ENCODE assay signal across 8 mouse cellular contexts in genomic region chr16:77238358-77239175, GRCm38 (mm10).
DNase-seq lines count a peak whose midpoint lies in the region; ATAC-seq and TF ChIP-seq lines count a peak whose summit lies in the region.

No protein-coding gene starts in this region.

- H3K36me3 ChIP-seq in hindbrain, embryonic 13.5 days, result no peaks in the 10 kb centered on the region
- no peaks in the 10 kb centered on the region for H3K36me3 ChIP-seq in midbrain, embryonic 15.5 days (replicated peaks)
- H3K36me3 ChIP-seq in intestine, embryonic 16.5 days (ENCODE audit: control insufficient read depth, insufficient read depth, low read length), result no peaks in the 10 kb centered on the region

- intact Hi-C loops in gastrocnemius, adult 2 months (cut with DNase I), result no loop called here

- H3K27me3 ChIP-seq in hindbrain, embryonic 13.5 days, result no peaks in the 10 kb centered on the region
- H3K27me3 ChIP-seq in midbrain, embryonic 15.5 days (replicated peaks), result no peaks in the 10 kb centered on the region
- H3K27me3 ChIP-seq in intestine, embryonic 16.5 days (replicated peaks; ENCODE audit: control insufficient read depth, insufficient read depth, low read length), result no peaks in the 10 kb centered on the region

- no peak for DNase-seq in gastrocnemius, adult 2 months
- no peak for DNase-seq in gastrocnemius, adult 18-20 months (ENCODE audit: low spot score)
- peak; percentile 38 for DNase-seq in cerebellum, adult 9-10 months
- DNase-seq in ovary, postnatal 14 days (ENCODE audit: low spot score), result no peak
- DNase-seq in adrenal gland, adult 2 months, result no peak

- peak overlapping the region; percentile 64 for H3K4me2 ChIP-seq in hindbrain, embryonic 13.5 days
- H3K4me2 ChIP-seq in midbrain, embryonic 15.5 days, result peak overlapping the region; percentile 66
- no peak overlapping the region for H3K4me2 ChIP-seq in intestine, embryonic 16.5 days (ENCODE audit: low read depth, low read length)

- no peak overlapping the region for H3K27ac ChIP-seq in gastrocnemius, adult 2 months
- H3K27ac ChIP-seq in hindbrain, embryonic 13.5 days, result peak overlapping the region; percentile 98
- H3K27ac ChIP-seq in midbrain, embryonic 15.5 days, result peak overlapping the region; percentile 98
- H3K27ac ChIP-seq in intestine, embryonic 16.5 days (ENCODE audit: low read length), result no peak overlapping the region

- 20% methylated on average over 13 of the region's 13 CpGs for WGBS in hindbrain, embryonic 13.5 days
- 15% methylated on average over 13 of the region's 13 CpGs for WGBS in midbrain, embryonic 15.5 days
- WGBS in intestine, embryonic 16.5 days, result 73% methylated on average over 13 of the region's 13 CpGs

- peak overlapping the region; percentile 52 for H3K4me3 ChIP-seq in gastrocnemius, adult 2 months
- peak overlapping the region; percentile 43 for H3K4me3 ChIP-seq in hindbrain, embryonic 13.5 days
- H3K4me3 ChIP-seq in midbrain, embryonic 15.5 days, result peak overlapping the region; percentile 43
- H3K4me3 ChIP-seq in intestine, embryonic 16.5 days (ENCODE audit: low read length), result no peak overlapping the region

- TF ChIP-seq CTCF in gastrocnemius, adult 2 months (IDR thresholded peaks at IDR 0.05), result no peak

- ATAC-seq in hindbrain, embryonic 13.5 days (ENCODE audit: low FRiP score), result peak; percentile 30
- peak; percentile 51 for ATAC-seq in midbrain, embryonic 15.5 days (replicated peaks)
- ATAC-seq in intestine, embryonic 16.5 days, result no peak

- H3K9me3 ChIP-seq in hindbrain, embryonic 13.5 days, result no peaks in the 10 kb centered on the region
- H3K9me3 ChIP-seq in midbrain, embryonic 15.5 days, result no peaks in the 10 kb centered on the region
- no peaks in the 10 kb centered on the region for H3K9me3 ChIP-seq in intestine, embryonic 16.5 days (ENCODE audit: control insufficient read depth, low read length)

- H3K4me1 ChIP-seq in hindbrain, embryonic 13.5 days (replicated peaks), result peaks cover 16% of the 10 kb centered on the region
- H3K4me1 ChIP-seq in midbrain, embryonic 15.5 days, result peaks cover 12% of the 10 kb centered on the region; the same call in 1 of the 2 replicates
- peaks cover 3% of the 10 kb centered on the region; the same call in 1 of the 2 replicates for H3K4me1 ChIP-seq in intestine, embryonic 16.5 days (ENCODE audit: control insufficient read depth, insufficient read depth, low read length)

- peak overlapping the region; percentile 81 for H3K9ac ChIP-seq in hindbrain, embryonic 13.5 days
- H3K9ac ChIP-seq in midbrain, embryonic 15.5 days, result peak overlapping the region; percentile 69
- H3K9ac ChIP-seq in intestine, embryonic 16.5 days (ENCODE audit: low read depth, low read length), result no peak overlapping the region

Comparison
In these comparisons a context has a peak if more than half of its experiments do, and no peak if none do; other contexts are left out.
1. H3K27ac ChIP-seq: peak in hindbrain, embryonic 13.5 days (single experiment) and midbrain, embryonic 15.5 days (single experiment); none in gastrocnemius, adult 2 months (single experiment) and intestine, embryonic 16.5 days (single experiment).